Mouse (Mus musculus) stomach, postnatal 0 days (tissue): ENCODE data around the gene Bptf.

Experiments used
- CTCF ChIP-seq: IDR thresholded peaks from 2 replicates; pipeline ENCODE4 v1.5.1; 2016; ENCODE audit warnings: antibody characterized with exemption, low read depth, mild to moderate bottlenecking, moderate library complexity
- EP300 ChIP-seq: optimal IDR thresholded peaks from 2 replicates; pipeline ENCODE3; 2016; ENCODE audit warnings: antibody characterized with exemption

GRCm38 (mm10) chr11:107106461-107106860, 25.5 kb downstream of the Bptf start:
- TF ChIP-seq CTCF (no peak), EP300 (no peak)
